In genomic region chr17:3223721-3224120, GRCm38 (mm10) we compare ENCODE assay signal across 14 mouse cellular contexts.
DNase-seq lines count a peak whose midpoint lies in the region; ATAC-seq and TF ChIP-seq lines count a peak whose summit lies in the region.
"Had no signal": no experiment of that assay in that cellular context is flagged by ENCODE, and none has a peak within 500 bp of the region (broad histone marks: within the 10 kb centered on the region; RNA-seq: fewer than 3 reads in every experiment).

No protein-coding gene starts in this region.

- 91% methylated on average over 3 of the region's 3 CpGs for WGBS in neural tube, embryonic 13.5 days

- DNase-seq in layer of hippocampus, adult 2 months (ENCODE audit: low spot score in 2 of 2) = no peak
- DNase-seq in layer of hippocampus, postnatal 14 days (ENCODE audit: low spot score in 2 of 2) = no peak
- no peak for DNase-seq in neural tube, embryonic 10.5 days (ENCODE audit: extremely low spot score, low spot score)
- DNase-seq in MEL (ENCODE audit: low read depth, low spot score) = peak; percentile 64
- no peak for DNase-seq in frontal cortex, postnatal 10 days (ENCODE audit: low spot score in 2 of 2)
- no peak for DNase-seq in spleen, adult 18-20 months

- no peak overlapping the region for H3K4me2 ChIP-seq in neural tube, embryonic 13.5 days
- H3K4me2 ChIP-seq: heart, embryonic 15.5 days; hindbrain, embryonic 14.5 days; limb, embryonic 12.5 days; liver, embryonic 13.5 days; midbrain, embryonic 13.5 days had no signal

- no peak for TF ChIP-seq CTCF in layer of hippocampus, adult 2 months (conservative IDR thresholded peaks at IDR 0.05)
- no peak for TF ChIP-seq CTCF in MEL (IDR thresholded peaks at IDR 0.05 in 2 of 3, conservative IDR thresholded peaks at IDR 0.05 in 1 of 3; ENCODE audit: control insufficient read depth in 1 of 3, insufficient read depth in 1 of 3, low read depth in 2 of 3, low read length in 3 of 3, poor library complexity in 1 of 3, severe bottlenecking in 1 of 3)

- H3K79me2 ChIP-seq in MEL (ENCODE audit: control insufficient read depth, insufficient read depth, low read length, poor library complexity) = no peaks in the 10 kb centered on the region

- no peaks in the 10 kb centered on the region for H3K27me3 ChIP-seq in neural tube, embryonic 13.5 days
- H3K27me3 ChIP-seq in MEL (ENCODE audit: control insufficient read depth in 1 of 2, insufficient read depth in 2 of 2, low read length in 2 of 2) = no peaks in the 10 kb centered on the region
- H3K27me3 ChIP-seq: heart, embryonic 15.5 days; limb, embryonic 12.5 days; liver, embryonic 13.5 days; midbrain, embryonic 13.5 days had no signal

- no peak overlapping the region for H3K4me3 ChIP-seq in layer of hippocampus, adult 2 months
- no peak overlapping the region for H3K4me3 ChIP-seq in neural tube, embryonic 13.5 days
- no peak overlapping the region for H3K4me3 ChIP-seq in MEL (ENCODE audit: control insufficient read depth in 1 of 2, insufficient read depth in 1 of 2, low read depth in 2 of 2, low read length in 2 of 2)
- H3K4me3 ChIP-seq: heart, embryonic 15.5 days; limb, embryonic 12.5 days; liver, embryonic 13.5 days; midbrain, embryonic 13.5 days had no signal

- peaks cover 10% of the 10 kb centered on the region for H3K4me1 ChIP-seq in neural tube, embryonic 13.5 days (replicated peaks)
- 0 out of 4 replicates have a peak, but pooled peaks cover 0 to 2% of the 10 kb centered on the region in 2 experiments for H3K4me1 ChIP-seq in MEL (ENCODE audit: control insufficient read depth in 1 of 2, insufficient read depth in 2 of 2, low read length in 2 of 2)
- H3K4me1 ChIP-seq: limb, embryonic 12.5 days; midbrain, embryonic 13.5 days had no signal

- no peak for TF ChIP-seq EP300 in MEL (IDR thresholded peaks at IDR 0.05; ENCODE audit: low read depth in 1 of 2, low read length in 2 of 2)

- no peaks in the 10 kb centered on the region for H3K36me3 ChIP-seq in neural tube, embryonic 13.5 days
- H3K36me3 ChIP-seq in MEL (ENCODE audit: control insufficient read depth in 1 of 2, insufficient read depth in 2 of 2, low read length in 2 of 2) = peaks cover 0 to 10% of the 10 kb centered on the region in 2 experiments; a peak in 3 of 4 replicates
- H3K36me3 ChIP-seq: heart, embryonic 15.5 days; limb, embryonic 12.5 days; liver, embryonic 13.5 days; midbrain, embryonic 13.5 days had no signal

- ATAC-seq in neural tube, embryonic 13.5 days (ENCODE audit: low read depth) = no peak
- 0 out of 2 replicates have a peak, but pooled peaks have one; percentile 15 for ATAC-seq in megakaryocyte progenitor cell, adult 5-6 weeks (replicated peaks; ENCODE audit: poor library complexity)

- TF ChIP-seq POLR2A in MEL (IDR thresholded peaks at IDR 0.05; ENCODE audit: control insufficient read depth in 1 of 2, insufficient read depth in 1 of 2, low read depth in 1 of 2, low read length in 2 of 2, poor library complexity in 1 of 2) = no peak

- H3K9ac ChIP-seq in neural tube, embryonic 13.5 days = no peak overlapping the region
- H3K9ac ChIP-seq in MEL (ENCODE audit: control insufficient read depth, low read depth, low read length, poor library complexity, severe bottlenecking) = no peak overlapping the region
- H3K9ac ChIP-seq: heart, embryonic 15.5 days; hindbrain, embryonic 14.5 days; limb, embryonic 12.5 days; liver, embryonic 13.5 days; midbrain, embryonic 13.5 days had no signal

- TF ChIP-seq RAD21 in MEL (IDR thresholded peaks at IDR 0.05; ENCODE audit: low read depth, low read length) = no peak

- no peaks in the 10 kb centered on the region for H3K9me3 ChIP-seq in neural tube, embryonic 13.5 days
- no peaks in the 10 kb centered on the region for H3K9me3 ChIP-seq in MEL (replicated peaks; ENCODE audit: insufficient read depth, low read length)
- H3K9me3 ChIP-seq: G1E; heart, embryonic 15.5 days; limb, embryonic 12.5 days; liver, embryonic 13.5 days; midbrain, embryonic 13.5 days had no signal

- H3K27ac ChIP-seq in layer of hippocampus, adult 2 months = 0 out of 2 replicates have a peak overlapping the region, but pooled peaks have one; percentile 23
- peak overlapping the region; percentile 40; the same call in 1 of the 2 replicates for H3K27ac ChIP-seq in neural tube, embryonic 13.5 days (replicated peaks)
- no peak overlapping the region for H3K27ac ChIP-seq in MEL (ENCODE audit: control insufficient read depth, low read depth, low read length)
- H3K27ac ChIP-seq: heart, embryonic 15.5 days; hindbrain, embryonic 14.5 days; limb, embryonic 12.5 days; liver, embryonic 13.5 days; midbrain, embryonic 13.5 days had no signal

TF ChIP-seq in MEL, 35 proteins besides CTCF, POLR2A, EP300 and RAD21:
- TF ChIP-seq SIN3A (IDR thresholded peaks at IDR 0.05; ENCODE audit: low read length) (no peak), POLR2AphosphoS5 (IDR thresholded peaks at IDR 0.05; ENCODE audit: borderline replicate concordance, low read depth, low read length) (no peak), MXI1 (IDR thresholded peaks at IDR 0.05; ENCODE audit: low read depth, low read length) (no peak), ETS1 (IDR thresholded peaks at IDR 0.05; ENCODE audit: low read depth, low read length) (no peak), KAT2A (conservative IDR thresholded peaks at IDR 0.05; ENCODE audit: low read depth, low read length) (no peak), MYB (IDR thresholded peaks at IDR 0.05; ENCODE audit: low read depth, low read length) (no peak), UBTF (IDR thresholded peaks at IDR 0.05; ENCODE audit: borderline replicate concordance, insufficient read depth, low read depth, low read length) (no peak), POLR2AphosphoS2 (IDR thresholded peaks at IDR 0.05; ENCODE audit: low read length) (no peak), USF1 (IDR thresholded peaks at IDR 0.05; ENCODE audit: low read depth, low read length) (no peak), MEF2A (IDR thresholded peaks at IDR 0.05; ENCODE audit: extremely low read depth, insufficient replicate concordance, low read depth, low read length, poor library complexity, severe bottlenecking) (no peak), MYC (IDR thresholded peaks at IDR 0.05; ENCODE audit: low read depth, low read length) (no peak), SMC3 (IDR thresholded peaks at IDR 0.05; ENCODE audit: low read depth, low read length) (no peak), ELF1 (IDR thresholded peaks at IDR 0.05; ENCODE audit: low read depth, low read length) (no peak), MAFK (IDR thresholded peaks at IDR 0.05; ENCODE audit: borderline replicate concordance, low read depth, low read length) (no peak)
